8 mouse cellular contexts compared by ENCODE assay signal in genomic region chr13:111787857-111788619, GRCm38 (mm10). TPM values are rescaled to one million over a fixed set of nuclear protein-coding genes. Genes with fewer than 3 reads are reported as not detected.
DNase-seq lines count a peak whose midpoint lies in the region; ATAC-seq and TF ChIP-seq lines count a peak whose summit lies in the region.

No protein-coding gene starts in this region.

- H3K9me3 ChIP-seq in heart, embryonic 12.5 days (replicated peaks), result no peaks in the 10 kb centered on the region
- H3K9me3 ChIP-seq in kidney, embryonic 14.5 days (ENCODE audit: control insufficient read depth, low read length), result no peaks in the 10 kb centered on the region
- no peaks in the 10 kb centered on the region for H3K9me3 ChIP-seq in limb, embryonic 15.5 days
- H3K9me3 ChIP-seq in midbrain, embryonic 15.5 days, result no peaks in the 10 kb centered on the region

- peak; percentile 28; the same call in 1 of the 2 replicates for ATAC-seq in heart, embryonic 12.5 days (ENCODE audit: insufficient number of reproducible peaks, low FRiP score)
- ATAC-seq in kidney, embryonic 14.5 days (ENCODE audit: low FRiP score, low TSS enrichment), result peak; percentile 53
- ATAC-seq in limb, embryonic 15.5 days (ENCODE audit: insufficient number of reproducible peaks, low FRiP score, low TSS enrichment, low read depth), result 0 out of 2 replicates have a peak, but pooled peaks have one; percentile 38
- ATAC-seq in midbrain, embryonic 15.5 days (replicated peaks), result peak; percentile 51

- peak overlapping the region; percentile 35 for H3K27ac ChIP-seq in bone marrow macrophage, adult 2 months (ENCODE audit: insufficient read depth, low read depth, low read length)
- H3K27ac ChIP-seq in embryonic fibroblast, embryonic 13.5 days (ENCODE audit: insufficient read depth, low read length), result no peak overlapping the region
- 0 out of 2 replicates have a peak overlapping the region, but pooled peaks have one; percentile 15 for H3K27ac ChIP-seq in heart, embryonic 12.5 days (ENCODE audit: poor library complexity, severe bottlenecking)
- H3K27ac ChIP-seq in kidney, embryonic 14.5 days (ENCODE audit: low read depth, low read length), result no peak overlapping the region
- no peak overlapping the region for H3K27ac ChIP-seq in limb, embryonic 15.5 days
- no peak overlapping the region for H3K27ac ChIP-seq in midbrain, embryonic 15.5 days
- peak overlapping the region; percentile 27; the same call in 1 of the 2 replicates for H3K27ac ChIP-seq in spleen, adult 2 months (ENCODE audit: insufficient read depth, low read length)

- no peak for TF ChIP-seq POLR2A in bone marrow macrophage, adult 2 months (IDR thresholded peaks at IDR 0.05; ENCODE audit: borderline replicate concordance, low read depth, low read length)
- TF ChIP-seq POLR2A in embryonic fibroblast, embryonic 13.5 days (IDR thresholded peaks at IDR 0.05; ENCODE audit: low read depth, low read length), result no peak
- no peak for TF ChIP-seq POLR2A in spleen, adult 2 months (IDR thresholded peaks at IDR 0.05; ENCODE audit: low read depth, low read length)

- H3K27me3 ChIP-seq in heart, embryonic 12.5 days (replicated peaks), result no peaks in the 10 kb centered on the region
- no peaks in the 10 kb centered on the region for H3K27me3 ChIP-seq in kidney, embryonic 14.5 days (ENCODE audit: control insufficient read depth, insufficient read depth, low read length)
- no peaks in the 10 kb centered on the region for H3K27me3 ChIP-seq in limb, embryonic 15.5 days
- no peaks in the 10 kb centered on the region for H3K27me3 ChIP-seq in midbrain, embryonic 15.5 days (replicated peaks)
- no peaks in the 10 kb centered on the region for H3K27me3 ChIP-seq in spleen, adult 2 months (ENCODE audit: control insufficient read depth, insufficient read depth, low read length)

- TF ChIP-seq CTCF in bone marrow macrophage, adult 2 months (IDR thresholded peaks at IDR 0.05; ENCODE audit: low read depth, low read length), result peak; percentile 86
- peak; percentile 29; the same call in 1 of the 2 replicates for TF ChIP-seq CTCF in embryonic fibroblast, embryonic 13.5 days (IDR thresholded peaks at IDR 0.05; ENCODE audit: borderline replicate concordance, insufficient read depth, low read length)
- TF ChIP-seq CTCF in spleen, adult 2 months (IDR thresholded peaks at IDR 0.05; ENCODE audit: extremely low read depth, insufficient read depth, insufficient read length, insufficient replicate concordance), result peak; percentile 42; the same call in 1 of the 2 replicates

- H3K4me2 ChIP-seq in heart, embryonic 12.5 days, result peak overlapping the region; percentile 61
- H3K4me2 ChIP-seq in kidney, embryonic 14.5 days (replicated peaks; ENCODE audit: low read depth, low read length), result no peak overlapping the region; the same call in 1 of the 2 replicates
- H3K4me2 ChIP-seq in limb, embryonic 15.5 days, result no peak overlapping the region; the same call in 1 of the 2 replicates
- H3K4me2 ChIP-seq in midbrain, embryonic 15.5 days, result no peak overlapping the region

- no peak overlapping the region for H3K9ac ChIP-seq in heart, embryonic 12.5 days
- H3K9ac ChIP-seq in kidney, embryonic 14.5 days (ENCODE audit: low read depth, low read length), result no peak overlapping the region
- no peak overlapping the region for H3K9ac ChIP-seq in limb, embryonic 15.5 days
- no peak overlapping the region for H3K9ac ChIP-seq in midbrain, embryonic 15.5 days

- 25% methylated on average over 18 of the region's 18 CpGs for WGBS in heart, embryonic 12.5 days
- WGBS in kidney, embryonic 14.5 days, result 25% methylated on average over 18 of the region's 18 CpGs
- WGBS in limb, embryonic 15.5 days, result 27% methylated on average over 18 of the region's 18 CpGs
- 31% methylated on average over 18 of the region's 18 CpGs for WGBS in midbrain, embryonic 15.5 days
- WGBS in spleen, adult 2 months, result 27% methylated on average over 18 of the region's 18 CpGs

- peak overlapping the region; percentile 16 for H3K4me3 ChIP-seq in bone marrow macrophage, adult 2 months (ENCODE audit: insufficient read depth, low read length)
- H3K4me3 ChIP-seq in embryonic fibroblast, embryonic 13.5 days (ENCODE audit: insufficient read depth, low read length), result no peak overlapping the region
- H3K4me3 ChIP-seq in heart, embryonic 12.5 days, result peak overlapping the region; percentile 14
- H3K4me3 ChIP-seq in kidney, embryonic 14.5 days (ENCODE audit: low read length), result no peak overlapping the region
- H3K4me3 ChIP-seq in limb, embryonic 15.5 days, result no peak overlapping the region
- H3K4me3 ChIP-seq in midbrain, embryonic 15.5 days, result no peak overlapping the region
- H3K4me3 ChIP-seq in spleen, adult 2 months (ENCODE audit: extremely low read depth, insufficient read depth, insufficient read length), result no peak overlapping the region

- peaks cover 51% of the 10 kb centered on the region for H3K4me1 ChIP-seq in bone marrow macrophage, adult 2 months (ENCODE audit: control insufficient read depth, insufficient read depth, low read length)
- no peaks in the 10 kb centered on the region; the same call in 1 of the 2 replicates for H3K4me1 ChIP-seq in embryonic fibroblast, embryonic 13.5 days (ENCODE audit: control insufficient read depth, insufficient read depth, low read length)
- peaks cover 63% of the 10 kb centered on the region for H3K4me1 ChIP-seq in heart, embryonic 12.5 days (replicated peaks)
- H3K4me1 ChIP-seq in kidney, embryonic 14.5 days (ENCODE audit: control insufficient read depth, insufficient read depth, low read length), result peaks cover 52% of the 10 kb centered on the region
- peaks cover 57% of the 10 kb centered on the region for H3K4me1 ChIP-seq in limb, embryonic 15.5 days
- peaks cover 33% of the 10 kb centered on the region for H3K4me1 ChIP-seq in midbrain, embryonic 15.5 days
- H3K4me1 ChIP-seq in spleen, adult 2 months (ENCODE audit: control insufficient read depth, insufficient read depth, insufficient read length), result peaks cover 34% of the 10 kb centered on the region

- H3K36me3 ChIP-seq in heart, embryonic 12.5 days, result no peaks in the 10 kb centered on the region
- H3K36me3 ChIP-seq in kidney, embryonic 14.5 days (ENCODE audit: control insufficient read depth, insufficient read depth, low read length), result no peaks in the 10 kb centered on the region
- H3K36me3 ChIP-seq in limb, embryonic 15.5 days, result no peaks in the 10 kb centered on the region
- H3K36me3 ChIP-seq in midbrain, embryonic 15.5 days (replicated peaks), result no peaks in the 10 kb centered on the region
- H3K36me3 ChIP-seq in spleen, adult 2 months (ENCODE audit: control insufficient read depth, insufficient read depth, low read length), result peaks cover 1% of the 10 kb centered on the region; the same call in 1 of the 2 replicates

- peak; percentile 85 to 88 for DNase-seq in B cell, adult 2 months
- peak in 1 of 2 experiments; percentile 62 for DNase-seq in spleen, adult 2 months (ENCODE audit: low read depth in 1 of 2, low spot score in 2 of 2)

RNA-seq across cellular contexts. Expression of gene Map3k1, which starts 20.8 kb away (rescaled TPM):
- 58.7 and 61.5 TPM in 2 replicates for polyA plus RNA-seq in bone marrow macrophage, adult 2 months (2012; ENCODE audit: insufficient read depth, insufficient read length, missing spikeins)
- polyA plus RNA-seq in embryonic fibroblast, embryonic 13.5 days (2011; ENCODE audit: insufficient read length, low read depth, missing spikeins), result 4.9 and 7.0 TPM in 2 replicates
- 16.7 and 18.7 TPM in 2 replicates for polyA plus RNA-seq in heart, embryonic 12.5 days (2016; fragmentation: Nextera tagmentation; extraction: Ambion mirVana)
- 32.9 and 38.4 TPM in 2 replicates for polyA plus RNA-seq in kidney, embryonic 14.5 days (2014; fragmentation: Nextera tagmentation; extraction: Ambion mirVana)
- 13.1 and 14.5 TPM in 2 replicates for polyA plus RNA-seq in limb, embryonic 15.5 days (2015; fragmentation: Nextera tagmentation; extraction: Ambion mirVana)
- 10.5 and 12.2 TPM in 2 replicates for polyA plus RNA-seq in midbrain, embryonic 15.5 days (2015; fragmentation: Nextera tagmentation; extraction: Ambion mirVana)
- polyA plus RNA-seq in spleen, adult 2 months (2012; rRNA removed), result 45.1 and 49.9 TPM in 2 replicates

Comparison
In these comparisons a context has a peak if more than half of its experiments do, and no peak if none do; other contexts are left out.
1. H3K27ac ChIP-seq: peak in bone marrow macrophage, adult 2 months (single experiment), heart, embryonic 12.5 days (single experiment) and spleen, adult 2 months (single experiment); none in embryonic fibroblast, embryonic 13.5 days (single experiment), kidney, embryonic 14.5 days (single experiment), limb, embryonic 15.5 days (single experiment) and midbrain, embryonic 15.5 days (single experiment).
2. H3K4me3 ChIP-seq: peak in bone marrow macrophage, adult 2 months (single experiment) and heart, embryonic 12.5 days (single experiment); none in embryonic fibroblast, embryonic 13.5 days (single experiment), kidney, embryonic 14.5 days (single experiment), limb, embryonic 15.5 days (single experiment), midbrain, embryonic 15.5 days (single experiment) and spleen, adult 2 months (single experiment).
3. CTCF ChIP-seq: peak in every context shown above with its lines; median percentile 86 in bone marrow macrophage, adult 2 months; 42 in spleen, adult 2 months; 29 in embryonic fibroblast, embryonic 13.5 days.
4. Peak in every context shown above with its lines, with median percentiles within 50 percentile points of each other: ATAC-seq.